Comparison of ENCODE assay signal across 8 mouse cellular contexts in genomic region chr7:29983690-29984380, GRCm38 (mm10). TPM values are rescaled to one million over a fixed set of nuclear protein-coding genes. Genes with fewer than 3 reads are reported as not detected.
A peak's percentile ranks its signal among the peaks of the same experiment; 100 is the strongest.
DNase-seq lines count a peak whose midpoint lies in the region; ATAC-seq lines count a peak whose summit lies in the region.

TSS of gene Zfp568 (plus strand) at chr7:29983955.

- WGBS in hindbrain, embryonic 15.5 days, result under 1% methylated on average over 62 of the region's 62 CpGs

- peaks cover 14% of the 10 kb centered on the region for H3K36me3 ChIP-seq in hindbrain, embryonic 15.5 days

- H3K4me2 ChIP-seq in hindbrain, embryonic 15.5 days, result peak within 1 kb of the TSS; percentile 59

- ATAC-seq in hindbrain, embryonic 15.5 days (ENCODE audit: low FRiP score, low read depth), result peak; percentile 97

- no peaks in the 10 kb centered on the region for H3K9me3 ChIP-seq in hindbrain, embryonic 15.5 days

- H3K4me1 ChIP-seq in hindbrain, embryonic 15.5 days (replicated peaks), result peaks cover 25% of the 10 kb centered on the region

- H3K4me3 ChIP-seq in hindbrain, embryonic 15.5 days, result peak within 1 kb of the TSS; percentile 81

- H3K27ac ChIP-seq in hindbrain, embryonic 15.5 days (replicated peaks), result peak within 1 kb of the TSS; percentile 85

- peak within 1 kb of the TSS; percentile 76 for H3K9ac ChIP-seq in hindbrain, embryonic 15.5 days

- DNase-seq in R1 (ENCODE audit: low read depth, low spot score), result peak; percentile 93
- peak; percentile 93 to 95 for DNase-seq in cerebellum, postnatal 25 days
- peak; percentile 91 to 94 for DNase-seq in frontal cortex, postnatal 36 days (ENCODE audit: low spot score in 2 of 2)
- peak; percentile 86 for DNase-seq in left cerebral cortex, adult 11 months (ENCODE audit: low spot score)
- DNase-seq in lung, postnatal 4 days, result peak; percentile 96 to 98
- peak; percentile 88 for DNase-seq in retina, postnatal 7 days (ENCODE audit: low read depth, low spot score)
- DNase-seq in urinary bladder, adult 2 months (ENCODE audit: low spot score), result peak; percentile 90

- no peaks in the 10 kb centered on the region for H3K27me3 ChIP-seq in hindbrain, embryonic 15.5 days

RNA-seq across cellular contexts. Expression of gene Zfp568, which starts in this region (rescaled TPM):
- 4.9 and 6.9 TPM in 2 replicates for polyA plus RNA-seq in hindbrain, embryonic 15.5 days (2015; fragmentation: Nextera tagmentation; extraction: Ambion mirVana)
- polyA plus RNA-seq in urinary bladder, adult 2 months (2012; rRNA removed), result 8.7 and 9.0 TPM in 2 replicates

Comparison
In these comparisons a context has a peak if more than half of its experiments do, and no peak if none do; other contexts are left out.
1. Peak in every context shown above with its lines: DNase-seq, ATAC-seq, H3K4me3 ChIP-seq and H3K27ac ChIP-seq.